8 mouse cellular contexts compared by ENCODE assay signal in genomic region chr15:102376453-102377162, GRCm38 (mm10). TPM values are rescaled to one million over a fixed set of nuclear protein-coding genes. Genes with fewer than 3 reads are reported as not detected.
DNase-seq lines count a peak whose midpoint lies in the region; ATAC-seq and TF ChIP-seq lines count a peak whose summit lies in the region.

No protein-coding gene starts in this region.

- H3K4me3 ChIP-seq in left cerebral cortex, adult 2 months: peak overlapping the region; percentile 65
- H3K4me3 ChIP-seq in limb, embryonic 13.5 days: peak overlapping the region; percentile 66
- H3K4me3 ChIP-seq in midbrain, embryonic 13.5 days (replicated peaks): peak overlapping the region; percentile 60

- H3K9ac ChIP-seq in limb, embryonic 13.5 days: peak overlapping the region; percentile 84
- H3K9ac ChIP-seq in midbrain, embryonic 13.5 days (replicated peaks): peak overlapping the region; percentile 75

- under 1% methylated on average over 43 of the region's 43 CpGs for WGBS in limb, embryonic 13.5 days
- WGBS in midbrain, embryonic 13.5 days: 0% methylated on average over 30 of the region's 43 CpGs

- peak; percentile 65 for ATAC-seq in erythroblast, adult 5-6 weeks (replicated peaks; ENCODE audit: low FRiP score, poor library complexity, severe bottlenecking)
- ATAC-seq in limb, embryonic 13.5 days (ENCODE audit: low FRiP score, low read depth): peak; percentile 86
- ATAC-seq in midbrain, embryonic 13.5 days: peak; percentile 85

- H3K4me1 ChIP-seq in limb, embryonic 13.5 days: peaks cover 23% of the 10 kb centered on the region
- peaks cover 19% of the 10 kb centered on the region for H3K4me1 ChIP-seq in midbrain, embryonic 13.5 days (replicated peaks)

- DNase-seq in left cerebral cortex, adult 2 months (ENCODE audit: extremely low spot score in 1 of 2, low spot score in 2 of 2): peak; percentile 27 to 40
- no peak for DNase-seq in left cerebral cortex, postnatal 14 days (ENCODE audit: low spot score in 2 of 2)
- peak; percentile 32 for DNase-seq in adrenal gland, adult 8-10 months
- DNase-seq in heart, postnatal 4 days: peak; percentile 67
- DNase-seq in testis, postnatal 10 days (ENCODE audit: low spot score): peak; percentile 63

- intact Hi-C loops in left cerebral cortex, adult 2 months (cut with DNase I): loop anchor here (1.0 to 5.0 kb wide), 2 partner anchors 21 to 34 kb away; no protein-coding TSS in a partner anchor
- intact Hi-C loops in left cerebral cortex, postnatal 14 days (cut with DNase I): loop anchor here (2.0 kb wide), 1 partner anchor 22 kb away; no protein-coding TSS in a partner anchor

- H3K27me3 ChIP-seq in limb, embryonic 13.5 days: no peaks in the 10 kb centered on the region
- H3K27me3 ChIP-seq in midbrain, embryonic 13.5 days: peaks cover 12% of the 10 kb centered on the region; the same call in 1 of the 2 replicates

- H3K9me3 ChIP-seq in limb, embryonic 13.5 days: no peaks in the 10 kb centered on the region
- no peaks in the 10 kb centered on the region for H3K9me3 ChIP-seq in midbrain, embryonic 13.5 days

- H3K27ac ChIP-seq in left cerebral cortex, adult 2 months: peak overlapping the region; percentile 72
- H3K27ac ChIP-seq in limb, embryonic 13.5 days: peak overlapping the region; percentile 87
- peak overlapping the region; percentile 76 for H3K27ac ChIP-seq in midbrain, embryonic 13.5 days

- H3K36me3 ChIP-seq in limb, embryonic 13.5 days: no peaks in the 10 kb centered on the region
- no peaks in the 10 kb centered on the region for H3K36me3 ChIP-seq in midbrain, embryonic 13.5 days

- no peak for TF ChIP-seq CTCF in left cerebral cortex, adult 2 months (IDR thresholded peaks at IDR 0.05)

- H3K4me2 ChIP-seq in limb, embryonic 13.5 days (replicated peaks): peak overlapping the region; percentile 91
- peak overlapping the region; percentile 96 for H3K4me2 ChIP-seq in midbrain, embryonic 13.5 days (replicated peaks)

RNA-seq across cellular contexts. Expression of gene Sp7, which starts 9.6 kb away (rescaled TPM):
- total RNA-seq in left cerebral cortex, adult 2 months (2021): under 1 TPM; 0.27 to 0.61 TPM
- total RNA-seq in left cerebral cortex, postnatal 14 days (2021): under 1 TPM; 0.26 to 0.53 TPM
- under 1 TPM; 0.17 to 0.48 (median 0.33) TPM for total RNA-seq in adrenal gland, adult 8-10 months (2022)
- not detected in 2 replicates for total RNA-seq in erythroblast, adult 5-6 weeks (2015; ENCODE audit: low replicate concordance)
- not detected in 2 replicates for total RNA-seq in erythroblast, adult 5-6 weeks (2017; ENCODE audit: low replicate concordance)
- total RNA-seq in heart, postnatal 4 days (2021): not detected
- 6.0 and 7.4 TPM in 2 replicates for polyA plus RNA-seq in limb, embryonic 13.5 days (2015; fragmentation: Nextera tagmentation; extraction: Ambion mirVana)
- polyA plus RNA-seq in midbrain, embryonic 13.5 days (2015; fragmentation: Nextera tagmentation; extraction: Ambion mirVana): 0.14 and 0.28 TPM in 2 replicates

RNA-seq across cellular contexts. Expression of gene Aaas, which starts 26.0 kb away (rescaled TPM):
- total RNA-seq in left cerebral cortex, adult 2 months (2021): 10 to 100 TPM; 14.3 to 18.9 TPM
- total RNA-seq in left cerebral cortex, postnatal 14 days (2021): 10 to 100 TPM; 17.5 to 18.8 TPM
- total RNA-seq in adrenal gland, adult 8-10 months (2022): 10 to 100 TPM; 15.6 to 31.6 (median 21.4) TPM
- 30.3 and 60.7 TPM in 2 replicates for total RNA-seq in erythroblast, adult 5-6 weeks (2015; ENCODE audit: low replicate concordance)
- 11.7 and 49.7 TPM in 2 replicates for total RNA-seq in erythroblast, adult 5-6 weeks (2017; ENCODE audit: low replicate concordance)
- 10 to 100 TPM; 29.2 to 30.0 TPM for total RNA-seq in heart, postnatal 4 days (2021)
- polyA plus RNA-seq in limb, embryonic 13.5 days (2015; fragmentation: Nextera tagmentation; extraction: Ambion mirVana): 75.9 and 76.6 TPM in 2 replicates
- polyA plus RNA-seq in midbrain, embryonic 13.5 days (2015; fragmentation: Nextera tagmentation; extraction: Ambion mirVana): 41.4 and 44.1 TPM in 2 replicates

RNA-seq across cellular contexts. Expression of gene Sp1, which starts 29.3 kb away (rescaled TPM):
- 10 to 100 TPM; 26.8 to 27.2 TPM for total RNA-seq in left cerebral cortex, adult 2 months (2021)
- 10 to 100 TPM; 23.2 to 24.5 TPM for total RNA-seq in left cerebral cortex, postnatal 14 days (2021)
- 10 to 100 TPM; 75.8 to 97.0 (median 91.9) TPM for total RNA-seq in adrenal gland, adult 8-10 months (2022)
- 42.2 and 66.3 TPM in 2 replicates for total RNA-seq in erythroblast, adult 5-6 weeks (2015; ENCODE audit: low replicate concordance)
- 20.2 and 23.1 TPM in 2 replicates for total RNA-seq in erythroblast, adult 5-6 weeks (2017; ENCODE audit: low replicate concordance)
- total RNA-seq in heart, postnatal 4 days (2021): 10 to 100 TPM; 55.5 to 74.3 TPM
- polyA plus RNA-seq in limb, embryonic 13.5 days (2015; fragmentation: Nextera tagmentation; extraction: Ambion mirVana): 11.6 and 12.0 TPM in 2 replicates
- polyA plus RNA-seq in midbrain, embryonic 13.5 days (2015; fragmentation: Nextera tagmentation; extraction: Ambion mirVana): 5.6 TPM in 2 replicates

RNA-seq across cellular contexts. Expression of gene Myg1, which starts 45.1 kb away (rescaled TPM):
- total RNA-seq in left cerebral cortex, adult 2 months (2021): 10 to 100 TPM; 65.1 to 67.9 TPM
- 10 to 100 TPM; 48.2 to 51.4 TPM for total RNA-seq in left cerebral cortex, postnatal 14 days (2021)
- 10 to 100 TPM; 65.4 to 96.8 (median 89.3) TPM for total RNA-seq in adrenal gland, adult 8-10 months (2022)
- total RNA-seq in erythroblast, adult 5-6 weeks (2015; ENCODE audit: low replicate concordance): 9.4 and 10.0 TPM in 2 replicates
- 14.3 and 14.9 TPM in 2 replicates for total RNA-seq in erythroblast, adult 5-6 weeks (2017; ENCODE audit: low replicate concordance)
- 10 to 100 TPM; 31.8 to 37.3 TPM for total RNA-seq in heart, postnatal 4 days (2021)
- polyA plus RNA-seq in limb, embryonic 13.5 days (2015; fragmentation: Nextera tagmentation; extraction: Ambion mirVana): 110 and 116 TPM in 2 replicates
- polyA plus RNA-seq in midbrain, embryonic 13.5 days (2015; fragmentation: Nextera tagmentation; extraction: Ambion mirVana): 93.8 and 105 TPM in 2 replicates

RNA-seq across cellular contexts. Expression of gene Pfdn5, which starts 50.7 kb away (rescaled TPM):
- 100 to 1,000 TPM; 408 to 428 TPM for total RNA-seq in left cerebral cortex, adult 2 months (2021)
- total RNA-seq in left cerebral cortex, postnatal 14 days (2021): 100 to 1,000 TPM; 313 to 315 TPM
- total RNA-seq in adrenal gland, adult 8-10 months (2022): 100 to 1,000 TPM; 440 to 517 (median 466) TPM
- total RNA-seq in erythroblast, adult 5-6 weeks (2015; ENCODE audit: low replicate concordance): 71.1 and 131 TPM in 2 replicates
- total RNA-seq in erythroblast, adult 5-6 weeks (2017; ENCODE audit: low replicate concordance): 120 and 128 TPM in 2 replicates
- 100 to 1,000 TPM; 334 to 351 TPM for total RNA-seq in heart, postnatal 4 days (2021)
- polyA plus RNA-seq in limb, embryonic 13.5 days (2015; fragmentation: Nextera tagmentation; extraction: Ambion mirVana): 431 and 451 TPM in 2 replicates
- 472 and 474 TPM in 2 replicates for polyA plus RNA-seq in midbrain, embryonic 13.5 days (2015; fragmentation: Nextera tagmentation; extraction: Ambion mirVana)

Comparison
In these comparisons a context has a peak if more than half of its experiments do, and no peak if none do; other contexts are left out.
1. DNase-seq: peak in left cerebral cortex, adult 2 months (2 of 2), adrenal gland, adult 8-10 months (single experiment), heart, postnatal 4 days (single experiment) and testis, postnatal 10 days (single experiment); none in left cerebral cortex, postnatal 14 days (0 of 2).
2. Peak in every context shown above with its lines, with median percentiles within 50 percentile points of each other: H3K27ac ChIP-seq, H3K4me3 ChIP-seq and ATAC-seq.